Mouse (Mus musculus) CH12F3 (cell line): ENCODE measurements around the gene Ctdsp2.

Experiments
- in situ Hi-C: fragments of 300-500 bp; cut with MboI; formaldehyde crosslinking; loops from 2 replicates; pipeline ENCODE4 v1.14.3; 2020; ENCODE audit warnings: low sequenced_read_pairs

Gene Ctdsp2

DNA sequence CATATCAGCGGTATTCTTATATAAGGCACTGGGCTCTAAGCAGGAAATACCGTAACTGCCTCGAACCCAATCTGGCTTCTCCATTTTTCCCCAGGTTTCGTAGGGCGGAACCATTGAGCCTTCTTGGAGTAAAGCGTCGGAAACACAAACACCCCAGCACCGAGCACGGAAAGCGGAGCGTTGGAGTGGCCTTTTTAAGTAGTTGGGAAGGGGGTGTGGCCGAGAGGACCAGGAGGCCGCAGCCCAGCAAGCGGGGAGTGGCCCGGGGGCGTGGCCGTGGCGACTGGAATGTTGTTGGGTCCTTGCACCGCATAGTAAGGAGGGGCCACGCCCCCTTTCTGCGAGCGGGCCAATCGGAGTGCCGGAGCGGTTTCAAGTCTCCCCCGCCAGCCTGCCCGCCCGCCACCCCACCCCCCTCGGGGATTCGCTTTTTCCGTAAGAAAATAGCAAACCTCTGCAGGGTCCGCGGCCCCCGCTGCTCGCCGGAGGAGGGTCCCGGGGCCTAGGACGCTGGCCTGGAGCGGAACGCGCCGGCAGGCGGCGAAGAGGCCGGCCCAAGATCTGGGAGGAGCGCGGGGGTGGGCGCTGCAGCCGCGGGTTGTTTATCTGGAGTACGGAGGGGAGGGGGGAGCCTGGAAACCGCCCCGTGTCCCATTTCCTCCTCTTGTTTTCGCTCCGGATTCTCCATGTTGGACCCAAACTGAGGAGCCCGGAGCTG lies at the start of gene Ctdsp2:
TSS of gene Ctdsp2 (plus strand) at position 441 of the 718 bp plus-strand sequence.
- in situ Hi-C loops = no loop called here

DNA sequence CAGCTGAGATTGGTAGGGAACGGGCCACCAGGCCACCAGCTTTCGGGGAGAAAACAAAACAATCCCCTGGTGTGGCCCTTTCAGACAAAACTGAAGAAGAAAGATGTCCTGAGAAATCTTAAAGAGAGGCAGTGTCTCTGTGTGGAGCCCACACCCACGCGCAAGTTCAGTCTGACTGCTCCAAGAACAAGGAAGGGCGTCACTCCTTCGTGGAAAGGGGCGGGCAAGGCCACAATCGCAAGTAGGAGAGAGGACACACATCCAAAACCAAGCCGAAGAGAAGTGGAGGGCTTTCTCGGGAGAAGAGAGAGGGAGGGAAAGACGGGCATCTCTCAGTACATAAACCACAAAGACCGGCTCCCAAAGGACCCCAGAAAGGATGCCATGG lies 49.7 kb upstream of the Ctdsp2 start:
- in situ Hi-C loops = no loop called here

DNA sequence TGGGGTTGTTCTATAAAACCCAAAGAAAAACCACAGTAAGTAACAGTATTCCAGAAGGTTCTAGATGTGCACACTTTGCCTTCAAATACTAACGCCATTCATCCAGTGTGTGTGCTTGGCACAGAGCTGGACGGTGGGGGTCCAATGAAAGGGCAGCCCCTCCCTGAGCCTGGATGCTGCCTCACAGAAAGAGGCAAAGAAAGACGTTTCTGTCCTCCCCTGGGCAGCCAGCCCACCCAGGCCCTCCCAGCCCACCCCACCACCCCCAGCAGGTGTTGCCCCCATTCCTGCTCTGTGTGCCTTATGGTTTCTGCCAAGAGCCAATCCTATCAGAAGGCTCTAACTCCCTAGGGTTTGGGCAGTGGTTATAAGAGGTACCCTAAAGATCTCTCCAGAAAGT lies 49.0 kb upstream of the Ctdsp2 start:
- in situ Hi-C loops = no loop called here

DNA sequence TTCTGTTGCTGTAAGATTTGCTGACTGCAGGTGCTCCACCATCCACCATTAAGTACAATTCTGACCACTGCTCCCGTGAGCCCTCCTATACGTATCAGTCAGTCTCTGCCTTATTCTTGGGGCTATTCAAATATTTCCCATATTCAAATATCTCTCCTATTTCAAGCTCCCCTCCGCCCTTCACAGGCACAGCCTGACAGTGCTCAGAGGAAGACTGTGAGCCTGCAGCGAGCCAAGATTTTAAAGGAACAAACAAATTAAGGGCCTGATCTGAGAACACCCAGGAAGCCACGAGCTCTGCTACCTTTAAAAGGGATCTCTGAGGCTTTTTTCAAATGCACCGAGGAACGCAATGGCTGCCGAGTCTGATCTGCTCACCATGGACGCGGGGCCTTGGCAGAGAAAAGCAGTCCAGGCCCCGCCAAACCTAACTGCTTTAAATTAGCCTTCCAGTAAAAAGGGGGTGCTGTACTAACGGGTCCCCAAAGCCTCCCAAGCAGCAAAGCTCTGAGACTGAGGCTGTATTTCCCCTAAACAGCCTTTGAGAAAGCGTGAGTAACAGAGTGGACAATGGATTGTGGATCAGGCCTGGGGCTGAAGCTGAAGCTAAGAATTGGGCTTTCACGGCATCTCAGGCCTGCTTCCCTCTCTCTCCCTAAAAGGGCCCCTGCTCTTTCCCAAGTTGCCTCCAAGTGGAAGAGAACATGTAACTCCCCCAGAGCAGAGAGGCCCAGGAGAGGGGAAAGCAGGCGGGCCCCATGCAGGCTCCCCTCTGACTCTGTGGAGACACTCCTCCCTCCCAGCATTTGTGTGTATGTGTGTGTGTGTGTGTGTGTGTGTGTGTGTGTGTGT lies 48.0 kb upstream of the Ctdsp2 start:
- in situ Hi-C loops = no loop called here

DNA sequence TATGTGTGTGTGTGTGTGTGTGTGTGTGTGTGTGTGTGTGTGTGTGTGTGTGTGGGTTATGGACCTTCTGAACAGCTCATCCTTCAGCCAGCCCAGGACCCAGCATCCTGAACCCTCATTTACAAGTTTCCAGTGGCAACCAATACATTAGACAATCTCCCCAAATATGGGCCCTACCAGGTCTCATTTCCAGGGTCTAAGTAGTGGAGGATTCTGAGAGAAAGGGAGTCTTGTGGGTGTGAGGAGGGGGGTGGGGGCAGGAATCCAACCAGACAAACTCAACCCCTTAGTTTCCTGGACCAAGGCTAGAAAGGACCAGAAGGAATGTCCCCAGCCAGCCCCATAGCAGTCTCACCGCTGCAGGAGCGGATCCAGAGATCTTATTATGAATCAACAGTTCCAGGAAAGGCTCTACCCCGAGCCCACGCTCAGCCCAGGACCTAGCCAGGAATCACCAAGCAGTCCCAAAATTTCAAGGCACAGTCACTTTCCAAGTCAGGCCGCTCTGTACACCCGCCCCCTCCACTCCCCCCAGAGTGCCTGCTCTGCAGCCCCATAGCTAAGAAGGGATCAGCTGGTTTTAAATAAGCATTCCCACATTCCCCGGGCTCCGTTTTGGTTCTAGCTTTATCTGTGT lies 47.3 kb upstream of the Ctdsp2 start:
- in situ Hi-C loops = no loop called here

DNA sequence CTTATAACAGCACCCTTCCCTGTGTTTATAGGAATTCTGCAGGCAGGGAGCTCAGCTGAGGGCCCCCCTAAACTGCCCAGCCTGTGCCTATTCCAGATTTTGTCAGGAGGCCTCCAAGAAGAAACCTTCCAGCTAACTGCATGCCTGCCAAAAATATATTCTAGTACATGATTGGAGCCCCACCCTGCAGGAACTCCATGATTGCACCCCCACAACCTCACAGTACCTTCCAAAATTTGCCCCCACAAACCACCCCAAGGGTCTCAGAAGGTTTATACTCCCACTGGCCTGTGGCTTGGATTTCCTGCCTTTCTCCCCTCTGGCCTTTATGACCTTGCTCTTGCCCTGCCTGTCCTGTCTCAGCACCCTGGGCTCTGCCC lies 46.8 kb upstream of the Ctdsp2 start:
- in situ Hi-C loops = no loop called here

DNA sequence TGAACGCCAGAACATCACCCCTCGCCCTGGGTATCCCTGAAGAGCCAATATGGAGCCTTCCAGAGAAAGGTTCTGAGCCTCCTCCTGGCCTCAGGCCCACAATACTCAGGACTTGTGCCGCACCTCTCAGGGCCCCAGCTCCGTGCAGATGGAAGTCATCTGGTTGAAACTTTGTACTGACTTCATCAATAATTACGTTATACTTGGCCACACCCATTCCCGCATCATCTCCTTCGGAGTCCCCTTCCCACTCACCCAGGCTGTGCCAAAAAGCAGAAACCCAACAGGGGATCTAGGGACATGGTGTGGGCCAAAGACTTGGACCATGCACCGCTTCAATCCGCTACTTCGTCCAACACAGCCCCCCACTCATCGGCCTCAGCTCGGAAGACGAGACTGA lies 44.0 kb upstream of the Ctdsp2 start:
- in situ Hi-C loops = no loop called here

DNA sequence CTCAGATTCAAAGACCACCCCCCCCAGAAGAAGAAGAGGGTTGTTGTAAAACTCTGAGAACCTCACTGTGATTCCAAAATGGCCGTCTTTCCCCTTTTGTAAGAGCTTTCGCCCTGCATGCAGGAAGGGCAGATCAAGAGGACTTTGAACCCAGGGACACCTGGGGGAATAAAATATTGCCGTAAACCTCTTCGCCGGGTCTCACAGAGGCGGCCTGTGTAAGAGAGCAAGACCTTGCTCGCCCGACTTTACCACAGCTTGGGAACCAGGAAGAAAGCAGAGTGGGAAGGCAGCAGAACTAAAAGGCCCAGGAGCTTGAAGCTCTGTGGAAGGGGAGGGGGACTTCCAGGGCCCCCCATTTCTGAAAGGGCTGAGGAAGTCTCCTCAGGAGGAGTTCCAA lies 43.4 kb upstream of the Ctdsp2 start:
- in situ Hi-C loops = no loop called here

DNA sequence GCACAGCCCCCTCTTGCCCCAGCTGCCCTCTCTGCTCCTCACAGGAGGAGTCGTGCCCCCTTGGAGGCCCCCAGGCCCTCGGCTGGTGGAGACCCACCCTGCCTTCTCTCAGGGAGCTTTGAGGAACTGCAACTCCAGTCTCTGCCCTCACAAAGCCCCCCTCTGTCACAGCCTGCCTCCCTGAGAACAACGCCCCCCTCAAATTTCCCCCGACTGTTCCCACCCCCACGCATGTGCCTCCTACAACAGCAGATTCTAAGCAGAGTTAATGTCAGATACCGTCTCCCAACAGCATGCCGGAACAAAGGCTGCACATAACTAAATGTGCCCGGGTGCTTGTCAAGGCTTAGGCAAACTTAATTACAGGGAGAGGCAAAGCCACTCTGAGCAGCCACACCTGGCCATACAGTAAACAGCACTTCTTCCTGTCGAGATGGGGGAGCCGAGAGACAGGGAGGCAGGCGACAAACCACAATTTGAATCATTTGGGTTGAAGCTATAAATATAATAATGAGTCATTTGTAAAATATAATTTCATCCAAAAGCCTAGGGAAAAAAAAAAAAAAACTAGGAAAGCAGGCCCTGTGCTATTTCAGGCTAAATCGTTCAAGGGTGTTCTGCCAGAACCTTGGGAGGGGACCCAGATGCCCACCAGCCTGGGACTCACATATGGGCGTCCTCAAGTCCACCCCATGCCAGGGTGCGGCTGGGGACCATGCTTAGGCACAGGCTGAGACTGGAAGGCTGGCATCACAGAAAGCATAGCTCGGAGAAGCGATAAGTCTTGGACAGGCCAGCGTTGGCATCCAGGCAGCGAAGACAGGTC lies 42.7 kb upstream of the Ctdsp2 start:
- in situ Hi-C loops = no loop called here

DNA sequence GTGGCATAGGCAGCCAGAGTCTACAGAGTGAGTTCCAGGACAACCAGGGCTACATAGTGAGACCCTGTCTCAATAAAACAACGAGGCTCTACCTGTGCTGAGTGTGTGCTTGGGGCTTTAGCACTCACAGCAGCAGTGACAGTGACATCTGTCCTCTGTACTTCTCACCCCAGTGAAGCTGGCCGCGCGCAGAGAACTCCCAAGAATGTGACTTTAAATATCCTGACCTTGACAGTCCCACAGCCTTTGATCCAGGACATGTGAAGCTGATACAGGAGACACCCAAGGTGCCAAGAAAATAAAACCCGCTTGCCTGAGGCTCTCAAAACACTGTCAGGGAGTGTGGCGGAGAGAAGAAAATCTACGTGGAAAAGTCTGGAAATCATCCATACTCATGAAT lies 37.6 kb upstream of the Ctdsp2 start:
- in situ Hi-C loops = no loop called here

DNA sequence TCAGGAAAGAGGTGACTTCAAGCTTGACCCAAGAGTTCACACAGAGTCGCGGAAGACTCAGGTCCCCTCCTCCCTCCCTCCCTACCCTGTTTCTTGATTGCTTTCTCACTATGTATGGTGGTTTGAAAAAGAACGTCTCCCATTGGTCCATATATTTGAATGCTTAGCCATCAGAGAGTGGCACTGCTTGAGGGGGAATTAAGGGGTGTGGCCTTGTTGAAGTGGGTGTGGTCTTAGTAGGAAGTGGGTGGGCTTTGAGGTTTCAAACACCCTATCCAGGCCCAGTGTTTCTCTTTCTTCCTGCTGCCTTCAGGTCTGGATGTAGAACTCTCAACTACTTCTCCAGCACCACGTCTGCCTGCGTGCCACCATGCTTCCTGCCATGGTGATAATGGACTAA lies 33.0 kb upstream of the Ctdsp2 start:
- in situ Hi-C loops = no loop called here

DNA sequence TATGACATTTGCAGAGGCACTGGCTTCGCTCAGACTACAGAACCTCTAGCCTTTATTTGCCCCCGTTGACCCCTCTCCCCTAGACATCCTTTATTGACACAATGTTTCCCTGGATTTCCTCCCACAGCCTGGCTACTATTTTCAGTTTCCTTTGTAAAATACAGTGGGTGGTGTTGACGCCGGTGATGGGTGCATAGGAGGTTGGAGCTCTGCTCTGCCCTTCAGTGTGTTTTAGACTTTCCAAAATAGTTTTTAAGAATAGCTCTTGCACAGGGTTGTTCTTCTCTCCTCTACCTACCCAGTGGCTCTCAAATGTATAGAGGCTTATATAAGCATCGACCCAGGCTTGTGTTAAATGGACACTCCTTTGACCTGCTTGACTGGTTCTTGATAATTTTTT lies 28.7 kb upstream of the Ctdsp2 start:
- in situ Hi-C loops = no loop called here

DNA sequence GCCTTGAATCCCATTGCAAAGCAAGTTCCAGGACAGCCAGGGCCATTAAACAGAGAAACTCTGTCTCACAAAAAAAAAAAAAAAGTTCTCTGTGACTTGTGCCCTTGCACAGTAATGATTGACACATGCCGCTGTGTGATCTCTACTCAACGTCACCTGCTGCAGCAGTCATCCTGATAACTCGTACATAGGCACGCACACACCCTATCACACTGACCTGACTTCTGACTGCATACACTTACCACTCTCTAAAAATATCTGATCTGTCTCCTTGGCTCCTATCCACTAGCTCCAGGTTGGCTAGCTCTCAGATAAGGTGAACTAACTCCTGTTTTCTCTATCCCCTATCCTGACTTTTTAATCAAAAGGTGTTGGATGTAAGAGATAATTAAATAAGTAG lies 27.9 kb upstream of the Ctdsp2 start:
- in situ Hi-C loops = no loop called here

DNA sequence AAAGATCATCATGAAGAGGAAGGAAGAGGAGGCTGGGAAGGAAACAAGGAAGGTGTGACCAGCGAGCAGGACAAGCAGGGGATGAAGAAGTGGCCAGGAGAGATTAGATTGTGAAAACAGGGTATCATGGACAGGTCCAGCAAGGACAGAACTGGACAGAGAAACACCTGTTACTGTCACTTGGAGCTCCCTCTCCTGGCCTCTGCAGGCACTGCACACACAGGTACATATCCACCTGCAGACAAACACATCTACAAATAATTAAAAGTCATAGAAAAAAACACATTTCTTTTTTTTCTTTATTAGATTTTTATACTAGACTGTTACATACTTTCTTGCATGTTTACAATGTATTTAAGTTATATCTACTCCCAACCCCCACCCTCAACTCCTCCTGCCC lies 26.1 kb upstream of the Ctdsp2 start:
- in situ Hi-C loops = no loop called here

DNA sequence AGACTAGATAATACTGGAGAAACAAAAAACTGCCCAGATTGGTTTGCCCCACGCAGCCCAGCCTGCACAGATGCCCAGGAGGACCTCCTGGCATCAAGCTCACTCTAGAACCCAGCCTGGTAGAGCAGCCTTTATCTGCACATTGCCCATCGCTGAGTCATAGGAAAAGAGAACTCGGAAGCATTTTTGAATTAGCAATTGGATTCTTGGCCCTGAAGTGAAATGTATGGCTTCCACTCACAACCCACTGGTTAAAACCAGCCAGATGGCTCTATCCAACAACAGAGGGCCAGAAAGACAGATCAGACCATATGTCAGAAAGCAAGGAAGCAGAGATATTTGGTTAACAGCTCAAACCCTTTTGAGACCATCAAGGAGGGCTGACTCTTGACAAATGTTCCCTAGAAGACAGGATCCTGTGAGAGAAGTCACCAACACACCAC lies 25.5 kb upstream of the Ctdsp2 start:
- in situ Hi-C loops = no loop called here

DNA sequence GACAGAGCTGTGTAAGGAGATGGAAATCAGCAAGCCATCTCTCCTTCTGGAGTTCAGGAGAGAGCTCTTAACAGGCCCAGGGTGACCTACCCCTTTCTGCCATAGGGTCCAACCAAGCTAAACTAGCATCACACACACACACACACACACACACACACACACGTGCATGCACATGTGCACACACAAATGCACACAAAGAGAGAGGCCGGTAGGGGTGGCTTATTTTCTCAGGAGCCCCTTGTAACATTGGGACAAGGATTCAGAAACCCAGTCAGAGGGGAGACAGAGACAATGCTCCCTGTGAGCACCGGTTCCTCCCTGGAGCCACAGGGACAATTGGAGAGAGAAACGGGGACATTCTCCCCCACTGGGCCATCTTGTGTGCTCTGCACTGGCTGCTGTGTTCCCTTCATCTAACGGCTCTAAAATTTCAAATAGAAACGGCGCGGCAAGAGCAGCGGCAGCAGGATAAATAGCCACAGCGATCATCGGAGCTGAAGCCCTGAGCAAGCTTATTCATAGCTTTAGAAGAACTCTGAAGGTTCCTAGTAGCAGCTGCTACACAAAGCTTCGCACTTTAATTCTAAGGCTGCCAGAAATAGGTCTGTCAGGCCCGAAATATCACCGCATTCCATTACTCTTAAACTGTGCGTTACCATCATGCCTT lies 21.7 kb upstream of the Ctdsp2 start:
- in situ Hi-C loops = no loop called here

DNA sequence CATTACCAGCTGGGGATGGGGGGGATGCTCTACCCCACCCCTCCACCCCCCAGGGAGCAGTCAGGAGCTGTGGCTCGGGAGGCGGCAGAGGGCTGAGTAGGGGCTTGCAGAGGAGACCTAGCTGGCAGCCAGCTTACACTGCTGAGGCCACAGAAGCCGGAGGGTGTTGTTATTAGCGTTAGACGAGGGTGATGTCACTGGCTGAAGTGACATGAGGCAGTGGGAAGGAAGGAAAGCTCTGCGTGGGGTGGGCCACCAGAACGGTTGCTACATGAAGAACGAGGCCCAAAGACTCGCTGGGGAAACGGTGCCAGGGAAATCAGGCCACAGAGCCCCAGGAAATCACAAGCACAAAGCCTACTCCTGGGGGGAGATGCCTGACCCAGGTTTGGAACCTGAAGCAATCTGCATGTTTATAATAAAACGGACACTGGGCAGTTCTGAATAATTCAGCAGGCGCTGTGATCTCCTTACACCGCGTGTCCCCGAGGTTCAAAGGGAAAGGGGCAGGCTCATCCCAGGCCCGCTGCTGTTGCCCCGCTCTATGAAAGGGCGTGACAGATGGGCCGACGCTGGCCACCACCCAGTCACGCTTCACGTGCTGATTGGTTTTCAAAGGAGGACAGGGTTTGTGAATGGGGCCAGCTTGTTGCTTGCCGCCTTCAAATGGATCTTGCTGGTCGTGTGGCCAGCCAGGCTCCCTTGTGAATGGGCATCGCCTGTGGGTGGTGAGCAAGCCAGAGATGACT lies 21.0 kb upstream of the Ctdsp2 start:
- in situ Hi-C loops = no loop called here

DNA sequence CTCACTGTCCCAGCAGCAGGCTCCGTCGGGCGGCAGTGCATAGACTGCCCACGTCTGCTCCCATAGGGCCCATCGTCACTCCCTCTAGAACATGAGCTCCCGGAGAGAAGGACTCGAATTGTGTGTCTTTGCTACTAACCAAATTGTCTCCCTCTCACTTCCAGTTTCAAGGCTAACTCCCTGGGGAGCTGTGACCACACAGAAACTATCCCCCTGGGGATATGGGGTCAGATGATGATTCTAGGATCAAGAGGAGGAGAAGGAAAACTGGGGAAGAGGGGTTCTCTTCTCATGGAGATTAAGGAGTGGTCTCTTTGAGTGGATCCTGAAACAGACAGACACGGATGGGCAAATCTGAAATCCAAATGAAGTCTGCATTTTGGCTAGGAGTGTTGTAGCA lies 18.0 kb upstream of the Ctdsp2 start:
- in situ Hi-C loops = no loop called here

DNA sequence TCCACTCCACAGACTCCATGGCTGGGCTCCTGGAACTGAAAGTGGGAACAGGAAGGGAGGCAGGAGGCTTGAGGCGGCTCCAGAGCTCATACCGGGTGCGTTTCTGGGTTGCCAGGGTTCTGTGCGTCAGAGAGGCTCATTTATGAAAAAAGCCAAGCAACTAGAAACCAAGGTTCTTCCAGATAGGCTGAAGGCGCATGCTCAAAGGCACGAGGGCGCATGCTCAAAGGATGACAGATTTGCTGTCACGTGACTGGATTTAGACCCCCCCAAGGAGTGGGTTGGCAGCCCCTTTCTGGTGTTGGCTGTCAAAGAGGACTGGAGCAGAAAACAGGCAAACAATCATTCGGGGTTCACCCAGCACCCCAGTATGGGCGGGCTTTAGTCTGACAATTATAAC lies 16.8 kb upstream of the Ctdsp2 start:
- in situ Hi-C loops = no loop called here
